In genomic region chr3:87884291-87884690, GRCm38 (mm10) we compare ENCODE assay signal across 9 mouse cellular contexts. TPM values are rescaled to one million over a fixed set of nuclear protein-coding genes. Genes with fewer than 3 reads are reported as not detected.
DNase-seq lines count a peak whose midpoint lies in the region; ATAC-seq and TF ChIP-seq lines count a peak whose summit lies in the region.
"Had no signal": no experiment of that assay in that cellular context is flagged by ENCODE, and none has a peak within 500 bp of the region (broad histone marks: within the 10 kb centered on the region; RNA-seq: fewer than 3 reads in every experiment).

No protein-coding gene starts in this region.

- H3K9ac ChIP-seq in kidney, postnatal 0 days (ENCODE audit: low read depth, low read length): peak overlapping the region; percentile 91
- H3K9ac ChIP-seq in embryonic facial prominence, embryonic 11.5 days (replicated peaks; ENCODE audit: low read length): peak overlapping the region; percentile 95
- peak overlapping the region; percentile 96 for H3K9ac ChIP-seq in intestine, embryonic 15.5 days
- H3K9ac ChIP-seq in midbrain, postnatal 0 days (replicated peaks; ENCODE audit: low read length, poor library complexity, severe bottlenecking): peak overlapping the region; percentile 96

- H3K4me1 ChIP-seq in kidney, postnatal 0 days (replicated peaks; ENCODE audit: insufficient read depth, low read length): peaks cover 11% of the 10 kb centered on the region; the same call in 1 of the 2 replicates
- H3K4me1 ChIP-seq in embryonic facial prominence, embryonic 11.5 days (ENCODE audit: control insufficient read depth, insufficient read depth, low read length): no peaks in the 10 kb centered on the region
- H3K4me1 ChIP-seq in intestine, embryonic 15.5 days (replicated peaks): peaks cover 12% of the 10 kb centered on the region
- peaks cover 13% of the 10 kb centered on the region for H3K4me1 ChIP-seq in midbrain, postnatal 0 days (ENCODE audit: insufficient read depth, low read length)

- H3K4me3 ChIP-seq in kidney, postnatal 0 days (replicated peaks; ENCODE audit: low read depth, low read length): peak overlapping the region; percentile 97
- peak overlapping the region; percentile 97 for H3K4me3 ChIP-seq in embryonic facial prominence, embryonic 11.5 days (ENCODE audit: low read depth, low read length)
- peak overlapping the region; percentile 98 for H3K4me3 ChIP-seq in intestine, embryonic 15.5 days (replicated peaks)
- H3K4me3 ChIP-seq in midbrain, postnatal 0 days (ENCODE audit: low read depth, low read length): peak overlapping the region; percentile 98

- no peaks in the 10 kb centered on the region for H3K27me3 ChIP-seq in kidney, postnatal 0 days (ENCODE audit: insufficient read depth, low read length)
- H3K27me3 ChIP-seq in embryonic facial prominence, embryonic 11.5 days (ENCODE audit: control insufficient read depth, insufficient read depth, low read length): no peaks in the 10 kb centered on the region
- H3K27me3 ChIP-seq in intestine, embryonic 15.5 days (replicated peaks): no peaks in the 10 kb centered on the region
- no peaks in the 10 kb centered on the region for H3K27me3 ChIP-seq in midbrain, postnatal 0 days (ENCODE audit: insufficient read depth, low read length)

- DNase-seq in kidney, postnatal 0 days (ENCODE audit: low spot score): no peak
- no peak for DNase-seq in kidney, postnatal 25 days
- no peak for DNase-seq in embryonic facial prominence, embryonic 11.5 days (ENCODE audit: low spot score)
- DNase-seq in midbrain, postnatal 0 days (ENCODE audit: low spot score): no peak
- no peak for DNase-seq in embryo, embryonic 10 days (ENCODE audit: low spot score)
- no peak for DNase-seq in lung, adult 18-20 months

- 4% methylated on average over 3 of the region's 3 CpGs for WGBS in kidney, postnatal 0 days
- 4% methylated on average over 3 of the region's 3 CpGs for WGBS in embryonic facial prominence, embryonic 11.5 days
- WGBS in intestine, embryonic 15.5 days: 2% methylated on average over 3 of the region's 3 CpGs
- WGBS in midbrain, postnatal 0 days: 3% methylated on average over 3 of the region's 3 CpGs

- no peak overlapping the region for H3K27ac ChIP-seq in kidney, postnatal 0 days
- H3K27ac ChIP-seq in embryonic facial prominence, embryonic 11.5 days (replicated peaks; ENCODE audit: low read depth, low read length): no peak overlapping the region
- H3K27ac ChIP-seq in intestine, embryonic 15.5 days: peak overlapping the region; percentile 88; the same call in 1 of the 2 replicates
- H3K27ac ChIP-seq in midbrain, postnatal 0 days (ENCODE audit: low read depth, low read length): peak overlapping the region; percentile 85; the same call in 1 of the 2 replicates

- ATAC-seq in kidney, postnatal 0 days (replicated peaks; ENCODE audit: low FRiP score, low read depth): no peak
- no peak for ATAC-seq in embryonic facial prominence, embryonic 11.5 days (replicated peaks; ENCODE audit: insufficient number of reproducible peaks, low FRiP score, low TSS enrichment, low read depth)
- no peak for ATAC-seq in intestine, embryonic 15.5 days
- no peak for ATAC-seq in midbrain, postnatal 0 days (ENCODE audit: low FRiP score)
- no peak for ATAC-seq in activated CD4-positive, CD25-positive, alpha-beta regulatory T cell, adult 4 months

- no peaks in the 10 kb centered on the region for H3K9me3 ChIP-seq in kidney, postnatal 0 days (replicated peaks; ENCODE audit: low read length)
- H3K9me3 ChIP-seq in embryonic facial prominence, embryonic 11.5 days (replicated peaks; ENCODE audit: control insufficient read depth, low read length): no peaks in the 10 kb centered on the region
- no peaks in the 10 kb centered on the region for H3K9me3 ChIP-seq in intestine, embryonic 15.5 days
- H3K9me3 ChIP-seq in midbrain, postnatal 0 days (ENCODE audit: low read length): no peaks in the 10 kb centered on the region

- H3K4me2 ChIP-seq in kidney, postnatal 0 days (ENCODE audit: low read length): peak overlapping the region; percentile 76
- H3K4me2 ChIP-seq in embryonic facial prominence, embryonic 11.5 days (ENCODE audit: low read depth, low read length): peak overlapping the region; percentile 57
- peak overlapping the region; percentile 68 for H3K4me2 ChIP-seq in intestine, embryonic 15.5 days (replicated peaks)
- peak overlapping the region; percentile 91 for H3K4me2 ChIP-seq in midbrain, postnatal 0 days (ENCODE audit: low read depth, low read length, poor library complexity, severe bottlenecking)

- H3K36me3 ChIP-seq in kidney, postnatal 0 days (ENCODE audit: insufficient read depth, low read length): peaks cover 6% of the 10 kb centered on the region; the same call in 1 of the 2 replicates
- H3K36me3 ChIP-seq in embryonic facial prominence, embryonic 11.5 days (replicated peaks; ENCODE audit: control insufficient read depth, insufficient read depth, low read depth, low read length): no peaks in the 10 kb centered on the region
- no peaks in the 10 kb centered on the region for H3K36me3 ChIP-seq in intestine, embryonic 15.5 days
- H3K36me3 ChIP-seq in midbrain, postnatal 0 days (ENCODE audit: insufficient read depth, low read length): peaks cover 3% of the 10 kb centered on the region; the same call in 1 of the 2 replicates

- TF ChIP-seq CTCF in kidney, postnatal 0 days (IDR thresholded peaks at IDR 0.05; ENCODE audit: low read depth): no peak
- no peak for TF ChIP-seq CTCF in midbrain, postnatal 0 days (IDR thresholded peaks at IDR 0.05)

RNA-seq across cellular contexts. Expression of gene Prcc, which starts 1.1 kb away (rescaled TPM):
- polyA plus RNA-seq in kidney, postnatal 0 days (2015; fragmentation: Nextera tagmentation; extraction: Ambion mirVana): 14.8 and 15.1 TPM in 2 replicates
- polyA plus RNA-seq in embryonic facial prominence, embryonic 11.5 days (2014; fragmentation: Nextera tagmentation; extraction: Ambion mirVana): 21.5 and 21.7 TPM in 2 replicates
- polyA plus RNA-seq in intestine, embryonic 15.5 days (2015; fragmentation: Nextera tagmentation; extraction: Ambion mirVana): 13.1 TPM in 2 replicates
- 92.6 and 94.8 TPM in 2 replicates for total RNA-seq in midbrain, postnatal 0 days (2014; rRNA removed)
- polyA plus RNA-seq in midbrain, postnatal 0 days (2015; fragmentation: Nextera tagmentation; extraction: Ambion mirVana): 21.1 and 24.3 TPM in 2 replicates
- polyA plus RNA-seq in activated CD4-positive, CD25-positive, alpha-beta regulatory T cell, adult 4 months (2017; shearing (Covaris generic)): 1 to 10 TPM; 4.5 TPM

RNA-seq across cellular contexts. Expression of gene Hdgf, which starts 21.8 kb away (rescaled TPM):
- 193 and 200 TPM in 2 replicates for polyA plus RNA-seq in kidney, postnatal 0 days (2015; fragmentation: Nextera tagmentation; extraction: Ambion mirVana)
- polyA plus RNA-seq in embryonic facial prominence, embryonic 11.5 days (2014; fragmentation: Nextera tagmentation; extraction: Ambion mirVana): 269 and 289 TPM in 2 replicates
- 227 and 229 TPM in 2 replicates for polyA plus RNA-seq in intestine, embryonic 15.5 days (2015; fragmentation: Nextera tagmentation; extraction: Ambion mirVana)
- total RNA-seq in midbrain, postnatal 0 days (2014; rRNA removed): 86.5 and 89.7 TPM in 2 replicates
- polyA plus RNA-seq in midbrain, postnatal 0 days (2015; fragmentation: Nextera tagmentation; extraction: Ambion mirVana): 135 and 139 TPM in 2 replicates
- 10 to 100 TPM; 45.5 to 51.5 TPM for polyA plus RNA-seq in activated CD4-positive, CD25-positive, alpha-beta regulatory T cell, adult 4 months (2017; shearing (Covaris generic))

RNA-seq across cellular contexts. Expression of gene Mrpl24, which starts 35.0 kb away (rescaled TPM):
- 87.2 and 88.1 TPM in 2 replicates for polyA plus RNA-seq in kidney, postnatal 0 days (2015; fragmentation: Nextera tagmentation; extraction: Ambion mirVana)
- 73.6 and 79.3 TPM in 2 replicates for polyA plus RNA-seq in embryonic facial prominence, embryonic 11.5 days (2014; fragmentation: Nextera tagmentation; extraction: Ambion mirVana)
- polyA plus RNA-seq in intestine, embryonic 15.5 days (2015; fragmentation: Nextera tagmentation; extraction: Ambion mirVana): 74.2 and 79.2 TPM in 2 replicates
- 41.3 and 41.7 TPM in 2 replicates for total RNA-seq in midbrain, postnatal 0 days (2014; rRNA removed)
- 37.2 and 39.7 TPM in 2 replicates for polyA plus RNA-seq in midbrain, postnatal 0 days (2015; fragmentation: Nextera tagmentation; extraction: Ambion mirVana)
- polyA plus RNA-seq in activated CD4-positive, CD25-positive, alpha-beta regulatory T cell, adult 4 months (2017; shearing (Covaris generic)): 100 to 1,000 TPM; 158 to 159 TPM

RNA-seq across cellular contexts. Expression of gene Sh2d2a, which starts 37.7 kb away (rescaled TPM):
- polyA plus RNA-seq in kidney, postnatal 0 days (2015; fragmentation: Nextera tagmentation; extraction: Ambion mirVana): 0.11 TPM in 1 of 2 replicates, not detected in the other
- polyA plus RNA-seq in embryonic facial prominence, embryonic 11.5 days (2014; fragmentation: Nextera tagmentation; extraction: Ambion mirVana): not detected in 2 replicates
- polyA plus RNA-seq in intestine, embryonic 15.5 days (2015; fragmentation: Nextera tagmentation; extraction: Ambion mirVana): 0.24 and 0.43 TPM in 2 replicates
- total RNA-seq in midbrain, postnatal 0 days (2014; rRNA removed): not detected in 2 replicates
- not detected in 2 replicates for polyA plus RNA-seq in midbrain, postnatal 0 days (2015; fragmentation: Nextera tagmentation; extraction: Ambion mirVana)
- polyA plus RNA-seq in activated CD4-positive, CD25-positive, alpha-beta regulatory T cell, adult 4 months (2017; shearing (Covaris generic)): 100 to 1,000 TPM; 203 to 239 TPM
- total RNA-seq: gastrocnemius, adult 18-20 months had no signal

RNA-seq across cellular contexts. Expression of gene Isg20l2, which starts 45.8 kb away (rescaled TPM):
- polyA plus RNA-seq in kidney, postnatal 0 days (2015; fragmentation: Nextera tagmentation; extraction: Ambion mirVana): 40.4 and 42.1 TPM in 2 replicates
- polyA plus RNA-seq in embryonic facial prominence, embryonic 11.5 days (2014; fragmentation: Nextera tagmentation; extraction: Ambion mirVana): 51.5 and 52.3 TPM in 2 replicates
- polyA plus RNA-seq in intestine, embryonic 15.5 days (2015; fragmentation: Nextera tagmentation; extraction: Ambion mirVana): 46.7 and 49.9 TPM in 2 replicates
- 20.5 and 21.0 TPM in 2 replicates for total RNA-seq in midbrain, postnatal 0 days (2014; rRNA removed)
- 13.6 and 14.7 TPM in 2 replicates for polyA plus RNA-seq in midbrain, postnatal 0 days (2015; fragmentation: Nextera tagmentation; extraction: Ambion mirVana)
- 10 to 100 TPM; 17.8 to 18.5 TPM for polyA plus RNA-seq in activated CD4-positive, CD25-positive, alpha-beta regulatory T cell, adult 4 months (2017; shearing (Covaris generic))

Comparison
In these comparisons a context has a peak if more than half of its experiments do, and no peak if none do; other contexts are left out.
1. H3K27ac ChIP-seq: peak in intestine, embryonic 15.5 days (single experiment) and midbrain, postnatal 0 days (single experiment); none in kidney, postnatal 0 days (single experiment) and embryonic facial prominence, embryonic 11.5 days (single experiment).
2. Peak in every context shown above with its lines, with median percentiles within 50 percentile points of each other: H3K4me2 ChIP-seq, H3K4me3 ChIP-seq and H3K9ac ChIP-seq.